Mouse (Mus musculus) hindbrain, postnatal 0 days (tissue): ENCODE measurements around the gene Gatad2b. TPM values are rescaled to one million over a fixed set of nuclear protein-coding genes. Genes with fewer than 3 reads are reported as not detected.

Source experiments
- ATAC-seq: fragments of 200-750 bp; cut with Nextera tagmentation; 2 replicates; pipeline ENCODE4 v1.8.0; 2017; ENCODE audit warnings: mild to moderate bottlenecking, moderate TSS enrichment, moderate library complexity
- DNase-seq: peaks from one replicate; pipeline ENCODE4 v3.0.0-alpha.2; 2015; ENCODE audit warnings: low spot score
- H3K27ac ChIP-seq: fragments of 300-500 bp; sonication (generic); 2 replicates; pipeline ENCODE4 v1.5.1; 2014; ENCODE audit warnings: mild to moderate bottlenecking
- H3K27me3 ChIP-seq: fragments of 300-500 bp; sonication (generic); 2 replicates; pipeline ENCODE4 v1.6.1; 2014; ENCODE audit warnings: low read length, mixed read lengths; ENCODE audit not compliant: insufficient read depth
- H3K36me3 ChIP-seq: fragments of 300-500 bp; sonication (generic); 2 replicates; pipeline ENCODE4 v1.6.1; 2014; ENCODE audit warnings: low read length, mixed read lengths; ENCODE audit not compliant: insufficient read depth
- H3K4me1 ChIP-seq: fragments of 300-500 bp; sonication (generic); 2 replicates; pipeline ENCODE4 v1.6.1; 2014; ENCODE audit warnings: antibody characterized with exemption, low read length, mixed read lengths; ENCODE audit not compliant: insufficient read depth
- H3K4me2 ChIP-seq: fragments of 300-500 bp; sonication (generic); 2 replicates; pipeline ENCODE4 v1.6.1; 2014; ENCODE audit warnings: low read depth, mild to moderate bottlenecking, low read length, moderate library complexity, mixed read lengths
- H3K4me3 ChIP-seq: fragments of 300-500 bp; sonication (generic); 2 replicates; pipeline ENCODE4 v1.5.1; 2014; ENCODE audit warnings: low read length
- H3K9ac ChIP-seq: fragments of 300-500 bp; sonication (generic); replicated peaks from 2 replicates; pipeline ENCODE4 v1.6.1; 2014; ENCODE audit warnings: mild to moderate bottlenecking, low read length, moderate library complexity, mixed read lengths
- H3K9me3 ChIP-seq: fragments of 300-500 bp; sonication (generic); 2 replicates; pipeline ENCODE4 v1.6.1; 2016; ENCODE audit warnings: low read length, mixed read lengths
- CTCF ChIP-seq: IDR thresholded peaks from 2 replicates; pipeline ENCODE4 v1.5.1; 2016; ENCODE audit warnings: antibody characterized with exemption, control low read depth, low read depth
- WGBS: fragments of 180-500 bp; shearing (Covaris S2); extraction: QIAGEN DNeasy Blood & Tissue Kit; methylation state at CpG from one replicate; pipeline ENCODE4 v1.1.7; 2014; 5-methylcytosine and 5-hydroxymethylcytosine counted together
- microRNA-seq, 2 experiments: library from miRNA; unstranded; fragments of <30 nt; microRNA quantifications; one replicate each; pipeline ENCODE4; 2016
- polyA plus RNA-seq: library from polyadenylated mRNA; unstranded; fragments of >200 nt; fragmentation: Nextera tagmentation; extraction: Ambion mirVana; gene quantifications from 2 replicates; pipeline ENCODE4 v1.2.1, GENCODE M21; 2015
- total RNA-seq: library from RNA; depleted of rRNA; stranded (reverse); fragments of >200 nt; gene quantifications from 2 replicates; pipeline ENCODE4 v1.2.3, GENCODE M21; 2014; rRNA removed

Gatad2b gene
- total and polyA plus RNA-seq, 2 experiments from 2014 or later: 14.2 to 31.5 TPM

- no peak for DNase-seq
- Histone ChIP-seq H3K9me3 (no peaks in the 10 kb centered on the region), H3K4me1 (no peaks in the 10 kb centered on the region), H3K27ac (no peak overlapping the region), H3K27me3 (no peaks in the 10 kb centered on the region), H3K9ac (no peak overlapping the region), H3K4me3 (no peak overlapping the region), H3K36me3 (peaks cover 55% of the 10 kb centered on the region), H3K4me2 (no peak overlapping the region)
- no peak for TF ChIP-seq CTCF
- 79% methylated on average over 3 of the region's 3 CpGs for WGBS
- ATAC-seq: peak; percentile 32
Measured at GRCm38 (mm10) chr3:90413011-90413396, 120.0 kb downstream of the Gatad2b start.

Small RNAs within 50 kb of the gene (microRNA-seq; reads per million reads assigned to microRNA genes)
- gene Mir7012: 0 to 0.18 reads per million in 2 experiments

Other genes starting within 250 kb of the Gatad2b start
- gene 4933434E20Rik, start 241.5 kb upstream of the Gatad2b start, total RNA-seq: 95.6 and 110 TPM in 2 replicates
- gene 4933434E20Rik, start 241.5 kb upstream of the Gatad2b start, polyA plus RNA-seq: 228 and 254 TPM in 2 replicates
- 83.1 and 102 TPM in 2 replicates for gene Ubap2l, start 240.6 kb upstream of the Gatad2b start, total RNA-seq
- 109 and 113 TPM in 2 replicates for gene Ubap2l, start 240.6 kb upstream of the Gatad2b start, polyA plus RNA-seq
- 136 and 142 TPM in 2 replicates for gene Tpm3, start 220.5 kb upstream of the Gatad2b start, total RNA-seq
- gene Tpm3, start 220.5 kb upstream of the Gatad2b start, polyA plus RNA-seq: 300 and 302 TPM in 2 replicates
- 0.52 and 0.65 TPM in 2 replicates for gene Nup210l, start 189.0 kb upstream of the Gatad2b start, total RNA-seq
- 0.11 TPM in 2 replicates for gene Nup210l, start 189.0 kb upstream of the Gatad2b start, polyA plus RNA-seq
- gene Rps27, start 79.5 kb upstream of the Gatad2b start, total RNA-seq: 2,630 and 2,808 TPM in 2 replicates
- 847 and 901 TPM in 2 replicates for gene Rps27, start 79.5 kb upstream of the Gatad2b start, polyA plus RNA-seq
- 5.9 and 14.8 TPM in 2 replicates for gene Rab13, start 79.5 kb upstream of the Gatad2b start, total RNA-seq
- gene Rab13, start 79.5 kb upstream of the Gatad2b start, polyA plus RNA-seq: 20.6 and 23.5 TPM in 2 replicates
- gene Jtb, start 61.6 kb upstream of the Gatad2b start, total RNA-seq: 52.5 and 75.6 TPM in 2 replicates
- gene Jtb, start 61.6 kb upstream of the Gatad2b start, polyA plus RNA-seq: 115 and 124 TPM in 2 replicates
- gene Creb3l4, start 49.7 kb upstream of the Gatad2b start, total RNA-seq: 0.21 and 0.83 TPM in 2 replicates
- 1.2 and 1.4 TPM in 2 replicates for gene Creb3l4, start 49.7 kb upstream of the Gatad2b start, polyA plus RNA-seq
- 97.8 and 105 TPM in 2 replicates for gene Slc39a1, start 45.0 kb upstream of the Gatad2b start, total RNA-seq
- gene Slc39a1, start 45.0 kb upstream of the Gatad2b start, polyA plus RNA-seq: 70.1 and 72.0 TPM in 2 replicates
- gene Crtc2, start 39.0 kb upstream of the Gatad2b start, total RNA-seq: 12.7 and 27.0 TPM in 2 replicates
- gene Crtc2, start 39.0 kb upstream of the Gatad2b start, polyA plus RNA-seq: 15.4 and 17.0 TPM in 2 replicates
- 38.8 and 48.4 TPM in 2 replicates for gene Dennd4b, start 28.0 kb upstream of the Gatad2b start, total RNA-seq
- gene Dennd4b, start 28.0 kb upstream of the Gatad2b start, polyA plus RNA-seq: 5.4 and 5.9 TPM in 2 replicates
- gene Slc27a3, start 96.8 kb downstream of the Gatad2b start, total RNA-seq: 85.1 and 87.2 TPM in 2 replicates
- gene Slc27a3, start 96.8 kb downstream of the Gatad2b start, polyA plus RNA-seq: 28.3 and 30.3 TPM in 2 replicates
- gene Ints3, start 140.4 kb downstream of the Gatad2b start, total RNA-seq: 58.1 and 71.7 TPM in 2 replicates
- 19.9 and 20.4 TPM in 2 replicates for gene Ints3, start 140.4 kb downstream of the Gatad2b start, polyA plus RNA-seq
- gene Npr1, start 172.7 kb downstream of the Gatad2b start, total RNA-seq: 3.5 and 6.2 TPM in 2 replicates
- gene Npr1, start 172.7 kb downstream of the Gatad2b start, polyA plus RNA-seq: 2.8 TPM in 2 replicates
- 111 and 119 TPM in 2 replicates for gene Ilf2, start 182.9 kb downstream of the Gatad2b start, total RNA-seq
- gene Ilf2, start 182.9 kb downstream of the Gatad2b start, polyA plus RNA-seq: 177 and 178 TPM in 2 replicates
- gene Snapin, start 197.9 kb downstream of the Gatad2b start, total RNA-seq: 49.7 and 52.0 TPM in 2 replicates
- gene Snapin, start 197.9 kb downstream of the Gatad2b start, polyA plus RNA-seq: 102 and 106 TPM in 2 replicates
- 210 and 220 TPM in 2 replicates for gene Chtop, start 216.3 kb downstream of the Gatad2b start, total RNA-seq
- 162 and 165 TPM in 2 replicates for gene Chtop, start 216.3 kb downstream of the Gatad2b start, polyA plus RNA-seq
- gene S100a1, start 221.2 kb downstream of the Gatad2b start, total RNA-seq: 27.7 and 28.1 TPM in 2 replicates
- 88.9 and 93.6 TPM in 2 replicates for gene S100a1, start 221.2 kb downstream of the Gatad2b start, polyA plus RNA-seq
- 5.2 and 10.9 TPM in 2 replicates for gene S100a13, start 221.3 kb downstream of the Gatad2b start, total RNA-seq
- 37.9 and 41.4 TPM in 2 replicates for gene S100a13, start 221.3 kb downstream of the Gatad2b start, polyA plus RNA-seq
- not detected in 2 replicates for gene S100a14, start 233.7 kb downstream of the Gatad2b start, total RNA-seq
- 0.29 TPM in 1 of 2 replicates, not detected in the other for gene S100a14, start 233.7 kb downstream of the Gatad2b start, polyA plus RNA-seq
- 87.0 and 90.9 TPM in 2 replicates for gene S100a16, start 244.1 kb downstream of the Gatad2b start, total RNA-seq
- gene S100a16, start 244.1 kb downstream of the Gatad2b start, polyA plus RNA-seq: 103 and 115 TPM in 2 replicates